Mouse (Mus musculus) CD8-positive naive resting alpha-beta T cell, adult 2 months (primary cell): ENCODE results near the gene Fam186b.
A peak's percentile ranks its signal among the peaks of the same experiment; 100 is the strongest.
"Not testable (repeated sequence)": the region's sequence is repeated elsewhere in the genome, so short reads cannot be mapped to it uniquely, and the experiment has no call there.

Experiments used
- DNase-seq, 2 experiments: peaks; one replicate each; pipeline ENCODE4 v3.0.0; 2022; ENCODE audit warnings: low read depth in 2 of 2, low spot score in 2 of 2

The Fam186b gene

DNA sequence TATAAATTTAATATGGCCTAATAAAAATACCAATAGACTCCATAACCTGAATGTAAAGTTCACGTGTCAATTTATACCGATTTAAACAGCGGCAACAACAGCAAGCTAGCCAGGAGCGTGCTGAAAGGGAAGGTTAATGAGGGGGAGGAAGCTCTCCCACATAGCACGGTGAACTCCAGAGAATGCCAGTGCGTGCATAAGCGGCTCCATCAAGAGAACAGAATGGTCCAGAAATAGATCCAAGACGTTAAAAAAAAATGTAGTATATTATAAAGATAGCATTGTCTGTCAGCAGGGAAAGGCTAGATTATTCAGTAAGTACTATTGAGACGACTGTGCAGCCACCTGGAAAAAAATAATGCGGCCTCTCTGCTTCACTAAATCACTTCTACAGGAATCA, 33.0 kb downstream of the Fam186b start:
- no peak for DNase-seq

- DNase-seq, result no peak
These were observed 35.9 kb downstream of the Fam186b start for GRCm38 (mm10) chr15:99259730-99260252.

DNA sequence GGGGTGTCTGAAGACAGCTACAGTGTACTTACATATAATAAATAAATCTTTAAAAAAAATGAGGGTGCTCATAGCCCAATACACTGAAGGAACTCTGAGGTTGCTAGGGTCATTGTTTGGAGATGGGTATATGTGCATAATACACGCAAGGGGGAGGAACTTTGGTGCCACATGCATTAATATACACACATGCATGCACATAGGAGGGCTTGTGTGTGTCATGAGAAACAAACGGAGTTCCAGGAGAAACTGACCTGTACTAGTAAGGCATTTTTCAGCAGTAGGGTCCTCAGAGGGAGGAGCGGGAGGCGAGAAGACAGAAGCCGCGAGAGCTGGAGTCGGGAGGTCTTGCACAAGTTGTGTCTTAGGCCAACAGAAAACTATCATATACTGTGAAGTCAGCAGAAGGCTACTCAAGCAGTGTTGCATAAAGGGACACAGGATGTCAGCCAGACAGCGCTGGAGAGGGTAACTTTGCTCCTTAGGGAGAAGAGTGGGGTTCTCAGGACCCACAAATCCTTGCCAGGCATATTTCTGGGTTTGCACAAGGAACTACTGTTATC, 36.4 kb downstream of the Fam186b start:
- no peak for DNase-seq

GRCm38 (mm10) chr15:99255241-99255749, 40.4 kb downstream of the Fam186b start:
- DNase-seq, result no peak

DNA sequence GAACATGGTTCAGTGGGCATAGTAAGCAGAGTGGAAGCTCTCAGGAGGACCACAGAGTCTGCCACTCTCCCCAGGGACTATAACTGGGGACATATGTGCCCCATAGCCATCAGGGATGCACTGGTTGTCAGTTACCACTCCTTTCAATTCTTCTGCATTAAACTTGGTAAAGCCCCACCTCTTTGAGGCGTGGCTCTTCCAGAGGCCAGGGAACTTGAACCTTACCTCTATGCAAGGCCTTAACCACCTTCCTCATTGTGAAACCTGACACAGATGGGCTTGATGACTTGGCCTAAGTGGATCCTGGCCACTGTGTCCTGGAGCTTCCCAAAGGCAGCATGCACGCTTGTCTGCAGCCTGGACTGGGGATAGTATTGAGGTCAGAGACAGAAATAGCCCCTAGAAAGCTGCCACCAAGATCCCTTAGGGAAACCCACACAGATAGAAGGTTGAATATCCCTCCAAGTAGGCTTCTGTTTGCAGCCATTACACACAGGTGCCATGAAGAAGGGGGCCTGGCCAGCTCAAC, 41.1 kb downstream of the Fam186b start:
- no peak for DNase-seq

GRCm38 (mm10) chr15:99253772-99254171, 41.9 kb downstream of the Fam186b start:
- DNase-seq, result no peak

- DNase-seq, result not testable (repeated sequence)
These were observed 42.6 kb downstream of the Fam186b start for GRCm38 (mm10) chr15:99253175-99253479.

GRCm38 (mm10) chr15:99252381-99253174, 43.1 kb downstream of the Fam186b start:
- no peak for DNase-seq

GRCm38 (mm10) chr15:99251626-99252380, 43.9 kb downstream of the Fam186b start, which contains the start of gene Mcrs1:
Gene Mcrs1, minus strand, starts transcription at chr15:99251961.
- peak; percentile 94 to 95 for DNase-seq

DNA sequence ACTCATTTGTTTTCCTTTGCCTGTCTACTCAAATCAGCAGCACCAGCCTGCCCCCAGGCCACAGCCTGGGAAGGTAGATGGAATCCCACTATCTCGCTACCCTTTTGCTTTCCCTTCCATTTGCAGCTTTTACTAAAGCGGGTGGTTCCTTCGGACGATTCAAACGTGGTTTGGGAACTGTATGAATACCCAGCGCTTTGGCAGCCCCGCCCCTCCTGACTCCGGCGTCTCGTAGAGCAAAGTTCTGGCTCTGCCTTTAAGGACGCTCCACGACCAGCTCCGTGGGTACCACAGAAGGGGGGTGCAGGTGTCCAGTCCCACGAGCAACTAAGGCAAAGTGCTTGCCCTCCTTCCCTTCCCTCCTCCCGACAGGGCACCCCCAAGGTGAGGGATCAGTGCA, 44.6 kb downstream of the Fam186b start:
- DNase-seq, result not testable (repeated sequence)

DNA sequence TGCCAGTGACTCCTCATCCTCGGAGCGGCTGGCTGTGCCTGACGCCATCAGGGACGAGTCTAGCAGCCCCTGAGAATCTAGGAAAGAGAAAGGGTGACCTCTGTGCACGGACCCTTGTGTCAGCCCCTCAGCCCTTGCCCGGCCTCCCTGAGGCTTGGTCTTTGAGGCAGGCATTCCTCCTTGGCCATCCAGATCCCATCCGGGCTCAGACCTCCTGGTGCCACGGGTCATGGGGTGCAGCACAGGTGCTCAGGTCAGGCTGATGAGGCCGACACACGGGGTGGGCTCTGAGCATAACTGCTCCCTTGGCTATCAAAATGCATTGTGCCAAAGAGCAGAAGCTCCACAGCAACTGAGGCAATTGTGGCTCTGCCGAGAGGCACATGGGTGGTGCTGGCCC, 45.8 kb downstream of the Fam186b start:
- DNase-seq, result no peak

DNA sequence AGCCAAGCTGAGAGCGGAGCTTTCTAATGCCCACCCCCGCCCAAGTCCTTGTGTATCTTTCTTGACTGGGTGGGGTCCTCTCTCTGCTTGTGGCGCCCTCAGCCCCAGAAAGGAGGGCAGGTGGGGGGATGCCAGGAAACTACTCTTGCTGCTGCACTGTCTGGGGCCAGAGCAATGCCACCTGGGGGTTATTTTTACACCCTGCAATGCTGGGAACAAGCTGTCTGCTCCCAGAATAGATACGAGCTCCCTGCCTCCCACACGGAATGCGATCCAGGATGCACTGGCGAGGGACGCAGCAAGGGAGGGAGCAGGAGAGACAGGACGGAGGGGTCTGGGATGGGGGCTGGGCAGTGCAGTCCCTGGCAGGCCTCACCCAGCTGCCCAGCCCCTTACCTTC, 46.7 kb downstream of the Fam186b start:
- no peak for DNase-seq

DNA sequence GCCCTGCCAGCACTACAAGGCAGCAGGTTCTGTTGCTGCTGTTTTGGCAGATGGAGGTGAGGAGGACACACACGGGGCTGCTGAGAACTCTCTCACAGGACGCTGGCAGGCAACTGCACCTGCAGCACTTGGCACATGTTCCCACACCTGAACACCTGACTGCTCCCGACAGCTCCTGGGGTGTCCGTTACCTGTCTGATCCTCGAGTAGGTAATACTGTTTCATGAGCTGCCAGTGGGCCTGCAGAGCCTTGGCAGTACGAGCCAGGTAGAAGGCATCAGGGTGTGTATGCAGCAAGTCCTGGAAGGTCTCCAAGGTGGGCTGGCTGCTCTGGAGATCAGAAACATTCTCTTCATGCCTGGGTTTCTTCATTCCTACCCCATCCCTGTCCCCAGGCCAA, 49.0 kb downstream of the Fam186b start:
- DNase-seq, result not testable (repeated sequence)

DNA sequence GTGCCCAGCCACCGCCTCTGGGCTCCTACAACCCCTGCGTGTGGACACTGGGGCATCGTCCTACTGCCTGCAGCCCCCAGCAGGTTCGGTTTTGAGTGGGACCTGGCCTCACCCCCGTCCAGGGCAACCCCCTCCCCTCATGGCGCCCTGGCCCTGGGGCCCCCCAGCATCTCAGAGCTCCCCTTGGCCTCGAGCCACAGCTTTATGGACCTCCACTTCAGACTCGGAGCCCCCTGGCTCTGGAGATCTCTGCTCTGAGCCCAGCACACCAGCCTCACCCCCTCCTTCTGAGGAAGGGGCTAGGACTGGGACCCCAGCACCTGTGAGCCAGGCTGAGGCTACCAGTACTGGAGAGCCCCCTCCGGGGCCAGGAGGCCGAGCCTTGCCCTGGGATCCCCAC, 53.6 kb downstream of the Fam186b start:
- no peak for DNase-seq

GRCm38 (mm10) chr15:99241249-99241648, 54.4 kb downstream of the Fam186b start:
- no peak for DNase-seq

DNA sequence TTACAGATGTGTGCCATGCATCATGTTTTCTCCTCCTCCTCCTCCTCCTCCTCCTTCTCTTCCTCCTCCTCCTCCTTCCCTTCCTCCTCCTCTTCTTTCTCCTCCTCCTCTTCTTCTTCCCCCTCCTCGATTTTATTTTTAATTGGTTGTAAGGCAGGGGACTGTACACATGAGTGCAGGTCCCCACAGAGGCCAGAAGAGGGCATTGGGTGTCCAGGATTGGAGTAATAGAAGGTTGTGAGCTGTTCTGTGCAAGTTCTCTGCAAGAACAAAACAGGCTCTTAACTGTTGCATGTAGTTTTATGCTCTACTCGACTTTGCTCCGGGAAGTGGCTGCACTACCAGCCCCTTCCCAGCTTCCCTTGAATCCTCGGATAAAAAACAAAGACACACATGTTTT, 55.6 kb downstream of the Fam186b start:
- no peak for DNase-seq

DNA sequence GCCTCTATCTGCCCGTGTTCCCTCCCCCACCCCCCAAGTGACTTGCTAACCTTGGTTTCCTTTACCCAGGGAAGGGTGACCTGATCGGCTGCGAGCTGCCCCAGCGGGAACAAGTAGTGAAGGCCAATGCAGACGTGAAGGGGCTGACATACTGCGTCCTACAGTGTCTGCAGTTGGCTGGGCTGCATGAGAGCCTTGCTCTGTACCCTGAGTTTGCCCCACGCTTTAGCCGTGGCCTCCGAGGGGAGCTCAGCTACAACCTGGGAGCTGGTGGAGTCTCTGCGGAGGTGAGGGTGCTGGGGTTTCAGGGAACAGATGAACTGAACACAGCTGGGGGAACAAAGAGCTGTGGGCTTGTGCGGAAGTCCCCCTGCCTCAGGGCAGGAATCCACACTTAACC, 57.7 kb downstream of the Fam186b start:
- no peak for DNase-seq

GRCm38 (mm10) chr15:99234326-99235010, 61.2 kb downstream of the Fam186b start:
- DNase-seq, result no peak

- peak in 1 of 2 experiments; percentile 31 for DNase-seq
These were observed 62.0 kb downstream of the Fam186b start for GRCm38 (mm10) chr15:99233719-99234118.

- no peak for DNase-seq
These were observed 63.7 kb downstream of the Fam186b start for GRCm38 (mm10) chr15:99231998-99232397.

DNA sequence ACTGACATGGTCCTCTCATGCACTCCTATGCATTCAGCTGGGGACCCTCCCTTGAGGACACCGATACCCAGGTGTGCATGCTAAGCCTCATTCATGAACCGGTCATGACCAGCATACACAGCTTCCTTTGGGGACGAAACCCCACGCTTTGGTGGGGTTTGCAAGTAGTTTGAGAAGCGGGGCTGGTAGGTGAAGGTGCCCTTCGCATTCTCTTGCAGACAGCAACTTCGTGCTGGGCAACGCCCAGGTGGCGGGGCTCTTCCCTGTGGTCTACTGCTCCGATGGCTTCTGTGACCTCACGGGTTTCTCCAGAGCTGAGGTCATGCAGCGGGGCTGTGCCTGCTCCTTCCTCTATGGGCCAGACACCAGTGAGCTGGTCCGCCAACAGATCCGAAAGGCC, 69.6 kb downstream of the Fam186b start:
- no peak for DNase-seq
